Mouse (Mus musculus) cortical plate, adult 2 months (tissue): ENCODE measurements at regions not wholly inside any gene's neighbourhood (a gene's known extent, or its start where the extent isn't known, plus 50 kb on each side); places are given as distances from the start of the nearest gene placed in this dataset.

Source experiments
- CTCF ChIP-seq: fragments of 200-500 bp; IDR thresholded peaks from 2 replicates; pipeline ENCODE4 v1.5.1; 2011; ENCODE audit warnings: mild to moderate bottlenecking, control low read depth, low read length; ENCODE audit not compliant: insufficient read depth; ENCODE audit errors: extremely low read depth
- POLR2A ChIP-seq: fragments of 200-500 bp; IDR thresholded peaks from 2 replicates; pipeline ENCODE4 v1.6.1; 2011; ENCODE audit warnings: mild to moderate bottlenecking, low read length, control low read depth; ENCODE audit not compliant: insufficient read depth; ENCODE audit errors: extremely low read depth

- TF ChIP-seq CTCF: no peak
- TF ChIP-seq POLR2A: no peak
These were observed 88.4 kb upstream of the Mgme1 start for GRCm38 (mm10) chr2:144182108-144182507.
